Mouse (Mus musculus) left cerebral cortex, postnatal 10 days (tissue): Measurements from ENCODE around the gene Rad51b. TPM values are rescaled to one million over a fixed set of nuclear protein-coding genes. Genes with fewer than 3 reads are reported as not detected.

Source experiments
- DNase-seq, 2 experiments: peaks; one replicate each; pipeline ENCODE4 v3.0.0; 2021 to 2022; ENCODE audit warnings: low spot score in 2 of 2, mixed read lengths in 1 of 2; ENCODE audit errors: extremely low spot score in 1 of 2
- intact Hi-C: fragments of 180-260 bp; cut with DNase I; formaldehyde crosslinking; loops from one replicate; pipeline ENCODE4 v1.15.1; 2025
- total RNA-seq, 2 experiments: library from RNA; stranded (reverse); gene quantifications; 2 replicates each; pipeline ENCODE4 v1.2.3; 2021

Rad51b gene
- total RNA-seq, 2 experiments from 2014 or later: 0.43 to 0.71 TPM

DNA sequence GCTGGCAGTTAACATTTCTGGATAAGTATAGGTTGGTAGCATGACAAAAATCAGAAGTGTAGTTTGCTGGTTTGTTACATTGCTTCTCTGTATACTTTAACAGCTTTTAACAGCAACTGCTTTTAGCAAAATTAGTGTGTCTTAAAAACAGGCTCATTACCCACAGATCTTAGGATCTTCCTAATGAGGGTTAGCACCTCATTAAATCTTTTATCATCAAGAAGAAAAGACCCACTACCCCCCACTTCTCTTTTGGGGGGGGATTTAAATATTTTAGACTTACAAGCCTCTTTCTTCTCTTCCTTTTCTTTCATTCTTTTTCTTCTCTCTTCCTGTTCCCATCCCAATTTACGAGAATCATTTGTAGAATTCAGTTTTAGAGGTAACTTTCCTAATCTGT lies 207.6 kb downstream of the Rad51b start:
- no peak for DNase-seq
- intact Hi-C loops: no loop called here

DNA sequence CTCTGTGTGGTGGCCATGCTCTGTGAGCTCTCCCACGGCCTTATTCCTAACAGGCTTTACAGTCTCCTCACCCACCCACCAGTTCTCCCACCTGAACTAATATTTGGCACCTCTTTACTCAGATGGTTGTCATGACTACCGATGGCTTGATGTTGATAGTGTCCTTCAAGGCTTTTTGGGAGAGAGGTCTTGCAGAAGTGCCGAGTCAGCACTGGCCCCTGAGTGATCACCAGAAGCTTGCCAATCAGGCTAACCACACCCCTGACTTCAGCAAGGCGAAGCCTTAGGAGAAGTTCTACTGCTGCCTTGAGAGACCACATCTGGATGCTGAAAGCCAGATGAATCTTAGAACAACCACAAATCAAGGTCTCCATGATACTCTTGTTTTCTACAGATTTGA lies 209.3 kb downstream of the Rad51b start:
- no peak for DNase-seq
- intact Hi-C loops: no loop called here

DNA sequence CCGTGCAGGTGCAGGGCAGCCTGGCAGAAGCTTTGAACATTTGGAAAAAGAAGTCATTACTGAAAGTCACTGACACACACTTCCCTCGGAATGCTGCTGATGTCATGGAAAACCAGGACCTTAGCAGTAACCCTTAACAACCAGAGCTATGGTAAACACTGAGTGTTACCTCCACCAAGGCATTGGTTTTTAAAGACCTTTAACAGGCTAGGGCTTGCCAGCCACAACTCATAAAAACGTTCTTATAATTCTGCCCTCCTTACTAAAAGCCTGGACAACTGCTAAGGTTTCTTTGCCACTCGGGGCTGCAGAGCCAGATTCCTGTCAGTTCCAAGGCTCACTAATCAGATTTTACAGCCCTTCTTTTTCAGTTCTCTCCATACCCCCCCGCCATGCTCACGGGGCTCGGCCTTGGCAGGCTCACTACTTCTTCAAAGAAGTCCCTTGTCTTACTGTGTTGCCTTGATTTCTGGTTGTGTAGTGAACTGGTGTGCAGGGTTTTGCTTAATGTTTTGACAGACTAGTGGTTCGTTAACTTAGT lies 210.1 kb downstream of the Rad51b start:
- intact Hi-C loops: no loop called here
- no peak for DNase-seq

DNA sequence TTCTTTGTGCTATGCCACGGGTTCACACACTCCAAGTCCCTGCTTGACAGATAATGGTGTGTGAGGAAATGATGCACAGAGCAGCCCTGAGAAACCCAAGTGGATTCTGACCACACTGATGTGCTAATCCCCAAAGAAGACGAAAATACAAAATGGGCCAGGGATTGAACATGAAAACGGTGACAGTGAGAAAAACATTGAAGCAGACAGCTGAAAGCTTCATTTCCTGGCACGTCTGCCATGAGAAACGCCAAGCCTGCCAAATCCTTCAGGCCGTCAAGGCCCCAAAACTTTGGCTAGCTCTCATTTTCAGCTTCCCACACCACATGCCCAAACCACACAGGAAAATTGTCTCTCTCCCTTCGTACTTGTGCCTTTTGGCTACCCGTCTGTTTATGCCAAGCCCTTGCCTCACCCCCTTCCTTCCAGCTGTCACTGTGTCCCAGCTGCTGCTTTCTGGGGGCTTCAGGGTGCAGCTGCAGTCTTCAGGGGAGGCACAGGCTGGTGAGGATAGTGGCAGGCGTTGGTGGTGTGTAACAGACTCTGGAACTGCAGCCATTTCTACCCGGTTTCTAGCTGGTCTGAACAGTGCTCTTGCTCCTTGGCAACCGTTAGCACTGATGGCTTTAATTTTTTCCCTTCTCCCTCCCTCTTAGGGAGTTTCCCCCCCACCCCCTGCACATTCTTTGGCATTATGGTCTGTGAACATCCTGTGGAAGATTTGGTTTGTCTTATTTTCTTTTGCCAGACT lies 214.5 kb downstream of the Rad51b start:
- peak in 1 of 2 experiments; percentile 46 for DNase-seq

DNA sequence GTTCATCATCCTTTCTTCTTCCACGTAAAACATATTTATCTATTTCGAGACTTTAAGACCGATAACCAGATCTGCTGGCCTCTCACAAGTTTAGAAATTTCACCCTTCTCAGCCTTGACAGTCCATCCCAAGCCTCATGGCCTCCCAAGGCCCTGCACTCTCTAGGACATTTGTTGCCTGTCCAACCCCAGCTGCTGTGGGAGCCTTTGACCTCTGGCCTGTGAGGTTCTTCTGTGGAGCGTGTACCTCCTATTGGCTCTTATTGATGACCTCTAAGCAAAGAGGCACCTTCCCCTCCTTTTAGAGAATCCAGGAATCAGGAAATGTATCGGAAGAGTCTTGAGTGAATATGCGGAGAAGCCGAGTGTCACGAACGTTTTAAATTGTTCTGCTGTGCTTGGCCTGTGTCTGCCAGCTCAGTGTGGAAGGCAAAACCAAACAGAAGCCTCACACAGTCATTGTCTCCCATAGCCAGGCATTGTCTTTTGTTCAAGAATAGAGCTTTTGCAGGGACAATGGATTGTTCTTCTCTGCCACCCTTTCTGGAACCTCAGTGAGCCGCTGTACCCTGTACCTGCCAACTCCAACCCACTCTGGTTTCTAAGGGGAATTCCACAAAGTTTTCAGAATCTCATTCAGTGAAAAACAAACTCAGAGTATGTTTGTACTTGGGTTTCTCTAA lies 215.3 kb downstream of the Rad51b start:
- intact Hi-C loops: no loop called here

More for the DNA sequence above, 214.5 kb downstream of the Rad51b start:
- intact Hi-C loops: no loop called here

DNA sequence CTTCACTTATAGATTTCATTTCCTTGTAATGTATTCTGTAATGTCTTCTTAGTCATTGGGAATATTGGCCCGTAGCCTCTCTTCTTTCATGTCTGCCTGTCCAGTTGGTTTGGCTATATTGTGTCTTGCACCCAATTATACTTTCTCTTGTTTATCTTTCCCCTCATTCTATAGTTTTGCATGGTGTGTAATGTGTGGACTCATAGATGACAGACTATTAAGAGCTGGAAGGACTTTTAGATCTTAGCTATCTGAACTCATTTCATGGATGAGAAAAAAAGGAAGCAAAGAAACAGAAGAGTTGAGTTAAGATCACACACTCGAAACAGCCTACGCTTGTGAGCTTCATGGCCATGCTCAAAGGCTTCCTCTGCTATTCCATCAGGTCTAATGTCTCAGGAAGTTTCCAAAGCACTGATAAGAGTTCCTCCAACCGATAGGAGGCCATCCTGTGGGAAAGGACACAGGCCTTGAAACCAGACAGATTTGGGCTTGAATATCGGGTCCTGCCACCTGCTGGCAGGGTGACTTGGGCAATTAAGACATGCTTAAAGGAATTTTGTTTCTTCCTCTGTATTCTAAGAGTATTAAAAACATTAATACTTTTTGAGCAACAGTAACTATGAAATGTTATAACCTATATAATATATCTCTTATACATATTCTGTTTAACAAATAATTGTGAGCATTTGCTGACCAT lies 216.1 kb downstream of the Rad51b start:
- DNase-seq: no peak
- intact Hi-C loops: no loop called here

More for the DNA sequence above, 215.3 kb downstream of the Rad51b start:
- no peak for DNase-seq

DNA sequence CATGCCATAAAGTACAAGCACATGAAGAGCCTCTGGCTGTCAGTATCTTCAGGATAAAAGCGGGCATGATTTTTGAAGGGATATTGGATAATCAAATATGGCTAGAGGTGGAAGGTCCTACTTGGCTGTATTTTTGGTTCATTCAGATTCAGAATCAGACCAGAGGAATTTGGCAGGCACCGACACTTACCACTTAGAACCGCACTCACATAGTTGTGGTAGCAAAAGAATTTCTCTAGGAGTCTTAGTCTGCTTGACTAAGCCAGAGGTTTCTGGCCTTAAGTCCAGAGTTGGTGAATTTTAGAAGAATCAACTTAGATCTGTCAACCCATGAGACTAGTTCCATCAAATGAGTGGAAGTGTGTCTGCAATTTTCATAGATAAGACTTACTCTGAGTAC lies 217.6 kb downstream of the Rad51b start:
- no peak for DNase-seq
- intact Hi-C loops: no loop called here

DNA sequence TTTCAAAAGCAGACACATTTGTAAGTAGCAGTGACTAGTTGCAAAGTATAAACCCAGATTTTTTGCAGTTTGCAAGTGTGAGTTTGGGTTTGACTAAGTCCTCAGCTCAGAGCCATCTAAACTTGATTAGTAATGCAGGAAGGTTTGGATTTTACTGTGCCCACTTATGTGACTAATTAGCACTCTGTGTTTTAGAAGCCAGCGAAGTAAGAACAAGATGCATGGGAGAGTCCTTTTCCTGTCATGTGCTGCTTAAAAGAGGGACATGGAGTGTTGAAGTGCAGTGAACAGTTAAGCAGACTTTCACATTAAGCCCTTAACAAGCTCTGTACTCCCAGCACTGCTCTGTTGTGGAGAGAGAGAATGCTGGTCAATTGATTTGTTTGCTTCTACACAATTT lies 225.3 kb downstream of the Rad51b start:
- DNase-seq: no peak
- intact Hi-C loops: loop anchor here (10.0 kb wide), 1 partner anchor 622 kb away; no protein-coding TSS in a partner anchor

DNA sequence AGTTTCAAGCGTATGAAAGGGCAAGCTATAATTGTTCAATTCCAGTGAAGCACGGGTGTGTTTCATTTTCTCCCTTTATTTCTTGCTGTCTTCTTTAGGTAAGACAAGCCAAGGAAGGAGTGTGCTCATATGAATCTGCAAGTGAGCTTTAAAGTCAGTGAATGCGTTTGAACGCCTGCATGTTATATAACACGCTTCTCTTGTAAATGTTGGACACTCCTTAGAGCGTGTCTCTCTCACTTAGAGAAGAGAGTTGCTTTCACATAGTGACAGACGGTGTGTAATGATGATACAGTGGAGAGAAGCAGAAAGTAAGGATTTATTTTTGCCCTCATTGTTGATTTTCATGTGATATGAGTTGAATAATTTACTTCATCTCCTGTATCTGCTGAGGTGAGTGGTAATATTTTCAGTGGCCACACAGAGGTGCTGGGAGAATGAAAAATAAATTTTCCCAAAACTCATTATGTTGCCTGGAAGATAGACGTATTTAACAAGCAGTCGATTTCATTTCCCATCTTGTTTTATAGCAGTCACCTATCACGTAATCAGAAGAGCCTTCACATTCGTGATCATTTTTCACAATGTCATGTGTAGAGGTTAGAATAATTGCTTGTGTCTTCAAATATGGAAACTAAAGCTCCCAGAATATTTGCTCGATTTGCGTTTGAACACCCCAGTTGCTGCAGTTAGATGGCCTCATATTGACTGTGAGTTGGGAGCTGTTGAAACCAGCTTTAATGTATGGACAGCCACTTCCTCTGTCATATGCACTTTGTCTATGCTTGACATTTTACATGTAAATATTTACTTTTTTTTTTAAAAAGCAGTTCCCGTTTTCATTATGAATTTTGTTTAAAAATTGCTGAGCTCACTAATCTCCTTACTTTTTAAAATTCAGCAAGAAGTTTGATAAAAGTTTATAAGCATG lies 228.1 kb downstream of the Rad51b start:
- no peak for DNase-seq
- intact Hi-C loops: loop anchor here (10.0 kb wide), 1 partner anchor 620 kb away; no protein-coding TSS in a partner anchor

DNA sequence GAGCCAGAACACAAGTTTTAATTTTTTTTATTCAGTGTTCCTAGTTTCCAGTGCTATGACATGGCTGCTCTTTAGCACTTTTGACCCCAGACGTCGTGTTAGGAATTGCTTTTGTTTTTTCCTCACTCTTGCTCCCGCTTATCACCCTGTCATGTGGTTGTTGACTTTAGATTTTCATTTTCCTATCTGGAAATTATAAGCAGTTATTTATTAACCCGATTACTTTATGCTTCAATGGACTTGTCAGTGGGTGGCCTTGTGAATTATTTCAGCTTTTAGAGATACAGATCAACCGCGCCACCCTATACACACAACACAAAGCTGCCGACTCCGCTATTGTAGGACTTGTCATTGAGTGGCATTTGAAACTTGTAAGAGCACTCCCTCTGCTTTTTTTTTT lies 228.8 kb downstream of the Rad51b start:
- intact Hi-C loops: loop anchor here (10.0 kb wide), 1 partner anchor 619 kb away; no protein-coding TSS in a partner anchor
- no peak for DNase-seq

DNA sequence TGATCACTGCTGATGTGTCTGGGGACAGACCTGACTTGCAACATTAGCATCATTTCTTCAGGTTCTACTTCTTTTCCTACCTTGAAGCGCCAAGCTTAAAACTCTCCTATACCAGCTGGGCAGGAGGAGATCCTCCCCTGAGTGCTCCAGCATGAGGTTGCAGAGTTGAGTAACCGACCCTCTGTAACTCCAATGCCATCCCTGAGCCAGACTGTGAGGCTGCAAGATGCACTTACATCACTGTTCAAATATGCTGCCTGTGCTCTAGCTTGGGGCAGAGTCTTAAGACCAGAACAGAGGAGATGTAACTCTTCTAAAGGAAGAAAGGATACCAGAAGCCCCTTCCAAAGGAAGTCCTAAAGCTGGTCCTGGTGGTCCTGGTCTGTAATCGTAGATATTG lies 230.1 kb downstream of the Rad51b start:
- intact Hi-C loops: loop anchor here (10.0 kb wide), 1 partner anchor 618 kb away; no protein-coding TSS in a partner anchor
- no peak for DNase-seq

DNA sequence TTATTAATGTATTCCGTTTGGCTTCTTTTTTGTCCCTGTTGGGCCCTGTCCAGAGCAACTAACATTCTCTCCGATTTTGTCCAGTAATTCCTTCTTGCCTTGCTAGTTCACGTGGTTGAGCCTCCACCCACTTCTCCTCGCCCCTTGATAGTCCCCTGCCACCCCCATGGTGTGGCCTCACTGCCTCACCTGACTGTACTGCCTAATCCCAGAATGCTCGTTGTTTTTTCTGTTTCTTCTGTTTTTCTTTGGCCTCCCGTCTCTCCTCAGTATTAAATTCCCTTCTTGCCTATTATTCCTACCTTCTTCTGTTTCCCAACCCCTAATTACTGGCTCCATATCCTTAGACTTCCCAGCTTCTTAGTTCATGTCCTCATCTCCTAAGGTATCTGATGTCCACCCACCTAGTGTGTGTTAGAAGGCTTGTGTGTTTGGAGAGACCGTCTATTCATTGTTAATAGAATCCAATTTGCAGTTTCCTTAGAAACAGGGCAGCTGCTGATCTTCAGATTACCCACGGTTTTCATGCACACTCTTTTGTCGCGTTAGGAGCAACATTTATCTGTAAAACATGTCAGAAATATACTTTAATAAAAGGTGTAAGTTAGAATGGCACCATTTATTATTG lies 233.3 kb downstream of the Rad51b start:
- intact Hi-C loops: no loop called here

DNA sequence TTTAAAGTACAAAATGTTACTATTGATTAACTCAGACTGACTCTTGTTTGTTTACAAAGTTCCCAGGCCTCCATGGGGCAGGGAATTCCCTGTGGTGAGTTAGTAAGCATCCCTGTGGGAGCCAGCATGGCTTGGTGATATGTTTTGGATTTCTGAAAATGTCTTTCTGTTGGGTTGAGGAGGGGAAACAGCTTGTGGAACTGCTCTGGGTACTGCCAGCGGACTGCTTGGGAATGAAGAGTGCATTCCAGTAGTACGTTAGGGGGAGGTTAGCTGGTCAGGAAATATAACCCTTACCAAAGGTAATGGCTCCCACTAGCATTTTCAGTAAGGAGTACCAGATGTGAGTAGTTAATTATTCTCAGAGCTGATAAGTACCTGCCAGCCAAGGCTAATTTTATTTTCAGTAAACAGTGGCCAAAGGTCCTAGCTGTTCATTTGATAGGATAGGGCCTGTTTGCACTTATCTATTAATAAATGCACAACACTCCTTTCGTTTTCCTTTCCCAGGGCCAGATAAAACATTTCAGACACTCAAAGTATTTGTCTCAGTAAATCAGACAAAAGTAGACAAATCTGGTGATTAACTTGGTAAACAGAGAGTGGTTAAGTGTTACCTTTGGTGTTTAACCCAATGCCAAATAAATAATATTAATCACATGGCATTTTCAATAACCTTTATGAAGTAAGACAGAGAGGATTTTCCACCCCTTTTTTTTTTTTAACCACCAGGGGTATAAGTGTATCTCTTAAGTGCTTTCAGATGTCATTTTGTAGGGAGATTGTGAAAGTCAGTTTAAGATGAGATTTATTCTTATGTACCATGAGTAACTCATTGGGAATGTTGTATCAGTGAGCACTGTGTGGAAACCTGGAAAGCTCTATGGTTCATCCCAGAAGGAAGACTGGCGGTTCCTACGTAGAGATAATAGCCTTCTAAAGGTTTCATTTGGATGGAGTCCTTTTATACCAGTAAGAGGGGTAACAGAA lies 235.0 kb downstream of the Rad51b start:
- intact Hi-C loops: no loop called here
- DNase-seq: no peak

More for the DNA sequence above, 233.3 kb downstream of the Rad51b start:
- no peak for DNase-seq

DNA sequence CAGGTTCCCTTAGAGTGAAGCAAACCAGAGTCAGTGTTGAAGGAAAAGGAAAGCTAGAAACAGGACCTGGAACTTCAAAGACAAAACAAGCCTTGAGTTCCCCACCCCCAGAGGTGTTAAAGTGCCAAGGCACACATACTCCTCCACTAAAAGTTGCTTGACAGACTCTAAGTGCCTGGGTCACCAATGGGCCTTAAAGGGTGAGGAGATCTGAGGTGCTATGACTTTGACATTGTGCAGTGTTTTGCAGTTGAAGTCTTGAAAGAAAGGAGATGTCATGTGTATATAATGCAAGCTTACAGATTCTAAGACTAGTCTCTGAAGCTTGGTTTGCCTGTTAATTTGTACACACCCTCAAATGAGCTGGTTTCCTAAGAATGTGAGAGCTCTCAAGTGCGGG lies 237.7 kb downstream of the Rad51b start:
- no peak for DNase-seq
- intact Hi-C loops: no loop called here

DNA sequence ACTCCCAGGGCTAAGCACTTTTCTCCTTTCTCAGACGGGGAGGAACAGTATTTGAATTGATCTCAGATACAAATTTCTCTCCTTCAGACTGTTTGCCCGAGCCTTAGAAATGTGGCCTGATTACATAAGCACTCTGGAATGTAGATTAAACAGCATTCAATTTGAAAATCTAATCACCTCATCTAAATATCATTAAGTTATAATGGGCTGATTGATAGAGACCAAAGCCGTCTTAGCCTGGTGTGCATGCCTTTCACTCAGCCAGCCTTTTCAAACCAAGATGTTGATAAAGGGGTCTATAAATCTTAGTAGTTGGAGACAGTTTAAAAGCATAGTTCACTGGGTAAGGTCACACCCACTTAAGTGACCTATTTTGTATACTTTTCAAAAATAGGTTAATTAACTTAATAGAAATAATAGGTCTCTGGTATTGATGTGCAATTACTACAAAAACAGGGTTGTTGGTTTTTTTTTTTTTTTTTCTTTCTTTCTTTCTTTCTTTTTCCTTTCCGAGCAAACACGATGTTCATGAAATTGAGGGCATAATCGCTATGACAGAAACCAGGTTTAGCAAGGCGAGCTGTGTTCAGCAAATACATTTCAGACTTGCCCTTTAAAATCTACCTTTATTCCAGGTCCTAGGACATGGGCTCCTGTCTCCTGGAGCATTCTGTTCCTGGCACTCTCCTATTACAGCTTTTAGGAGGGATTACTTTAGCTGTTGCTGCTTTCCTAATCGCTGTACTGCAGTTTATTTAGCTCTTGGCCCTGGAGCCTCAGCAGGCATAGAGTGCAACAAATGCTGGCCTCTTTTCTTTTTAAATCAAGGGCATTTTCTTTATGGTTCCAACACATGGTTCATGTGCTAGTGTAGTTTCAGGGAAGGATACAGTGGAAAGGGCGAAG lies 238.7 kb downstream of the Rad51b start:
- no peak for DNase-seq
- intact Hi-C loops: no loop called here

DNA sequence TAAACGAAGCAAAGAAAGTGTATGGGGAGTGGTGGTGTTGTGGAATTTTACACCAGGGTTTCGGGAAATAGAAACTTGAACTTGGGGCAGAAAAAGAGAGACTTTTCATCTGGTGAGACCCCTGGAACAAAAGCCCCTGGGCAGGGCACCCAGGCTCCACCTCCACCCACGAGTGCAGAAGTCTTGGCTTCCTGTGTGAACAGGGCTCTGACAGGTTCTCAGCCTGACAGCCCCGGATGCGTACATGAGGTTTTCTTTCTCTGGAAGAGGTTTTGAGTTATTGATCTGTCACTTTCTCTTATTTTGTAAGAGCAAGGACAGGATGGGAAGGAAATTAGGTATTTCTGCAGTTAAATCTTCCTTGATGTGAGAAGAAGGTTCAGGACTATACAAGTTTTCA lies 243.1 kb downstream of the Rad51b start:
- DNase-seq: no peak
- intact Hi-C loops: no loop called here
